Mouse (Mus musculus) embryonic fibroblast, embryonic 13.5 days (primary cell): ENCODE measurements at regions not wholly inside any gene's neighbourhood (a gene's known extent, or its start where the extent isn't known, plus 50 kb on each side); places are given as distances from the start of the nearest gene placed in this dataset.

Experiments used
- CTCF ChIP-seq: IDR thresholded peaks from 2 replicates; pipeline ENCODE4 v1.5.1; 2011; ENCODE audit warnings: mild to moderate bottlenecking, control low read depth, low read length, moderate library complexity, borderline replicate concordance; ENCODE audit not compliant: insufficient read depth
- POLR2A ChIP-seq: IDR thresholded peaks from 2 replicates; pipeline ENCODE4 v1.6.1; 2011; ENCODE audit warnings: low read depth, mild to moderate bottlenecking, control low read depth, low read length, moderate library complexity

DNA sequence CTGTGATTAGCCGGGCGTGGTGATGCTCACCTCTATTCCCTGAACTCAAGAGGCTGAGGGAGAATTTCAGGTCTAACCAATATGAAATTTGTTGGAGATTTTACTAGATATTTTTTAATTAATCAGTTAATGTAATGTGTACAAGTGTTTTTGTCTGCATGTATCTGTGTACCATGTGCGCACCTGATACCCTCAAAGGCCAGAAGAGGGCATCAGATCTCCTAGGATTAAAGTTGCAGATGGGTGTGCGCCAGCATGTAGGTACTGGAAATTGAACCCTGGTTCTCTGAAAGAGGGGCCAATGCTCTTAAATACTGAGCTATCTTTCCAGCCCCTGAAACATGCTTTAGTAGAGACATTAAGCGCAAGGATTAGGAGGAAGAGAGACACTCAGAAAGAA, 160.2 kb downstream of the Mycn start:
- TF ChIP-seq CTCF = no peak
- TF ChIP-seq POLR2A = no peak
